Mouse (Mus musculus): ENCODE results near the gene Klk7.

- TF ChIP-seq CTCF (IDR thresholded peaks at IDR 0.05; ENCODE audit: borderline replicate concordance, insufficient read depth, low read depth, low read length) (no peak), POLR2A (IDR thresholded peaks at IDR 0.05; ENCODE audit: borderline replicate concordance, insufficient read depth, low read length) (no peak)
Measured at GRCm38 (mm10) chr7:43797844-43798462, 13.1 kb upstream of the Klk7 start.
